Mouse (Mus musculus) midbrain, embryonic 12.5 days (tissue): ENCODE measurements around the gene Olfr220. TPM values are rescaled to one million over a fixed set of nuclear protein-coding genes. Genes with fewer than 3 reads are reported as not detected.

ENCODE experiments used
- polyA plus RNA-seq: library from polyadenylated mRNA; unstranded; fragments of >200 nt; fragmentation: Nextera tagmentation; extraction: Ambion mirVana; gene quantifications from 2 replicates; pipeline ENCODE4 v1.2.1, GENCODE M21; 2016

Gene Olfr220
- polyA plus RNA-seq, 1 experiment from 2014 or later: not detected

Other genes starting within 250 kb of the Olfr220 start
- not detected in 2 replicates for gene Olfr419, start 190.0 kb upstream of the Olfr220 start, polyA plus RNA-seq
- not detected in 2 replicates for gene Mptx1, start 111.6 kb upstream of the Olfr220 start, polyA plus RNA-seq
- gene Olfr417, start 77.0 kb upstream of the Olfr220 start, polyA plus RNA-seq: not detected in 2 replicates
- gene Olfr248, start 51.0 kb upstream of the Olfr220 start, polyA plus RNA-seq: not detected in 2 replicates
- gene Olfr414, start 18.0 kb upstream of the Olfr220 start, polyA plus RNA-seq: not detected in 2 replicates
- gene Fmn2, start 59.7 kb downstream of the Olfr220 start, polyA plus RNA-seq: 11.4 TPM in 2 replicates